Mouse (Mus musculus): Measurements from ENCODE around the gene Rufy4. TPM values are rescaled to one million over a fixed set of nuclear protein-coding genes. Genes with fewer than 3 reads are reported as not detected.
"Not testable (repeated sequence)": the region's sequence is repeated elsewhere in the genome, so short reads cannot be mapped to it uniquely, and the experiment has no call there.

The Rufy4 gene
- polyA plus RNA-seq, 1 experiment from 2014 or later, result 0.34 TPM

- Histone ChIP-seq H3K36me3 (ENCODE audit: control insufficient read depth, insufficient read depth, low read length) (no peaks in the 10 kb centered on the region), H3K27ac (ENCODE audit: low read depth, low read length) (no peak overlapping the region), H3K9me3 (ENCODE audit: control insufficient read depth, low read length) (no peaks in the 10 kb centered on the region), H3K4me1 (replicated peaks; ENCODE audit: control insufficient read depth, insufficient read depth, low read length) (peaks cover 12% of the 10 kb centered on the region), H3K9ac (ENCODE audit: low read depth, low read length) (no peak overlapping the region), H3K4me3 (ENCODE audit: low read depth, low read length) (no peak overlapping the region), H3K27me3 (replicated peaks; ENCODE audit: control insufficient read depth, insufficient read depth, low read length) (no peaks in the 10 kb centered on the region), H3K4me2 (no peak overlapping the region)
- ATAC-seq (replicated peaks; ENCODE audit: low FRiP score), result no peak
- no peak for DNase-seq (ENCODE audit: low spot score)
- 70% methylated on average over 3 of the region's 3 CpGs for WGBS
Observed at GRCm38 (mm10) chr1:74150101-74150500, 24.8 kb downstream of the Rufy4 start.

- Histone ChIP-seq H3K4me1 (replicated peaks; ENCODE audit: control insufficient read depth, insufficient read depth, low read length) (peaks cover 14% of the 10 kb centered on the region), H3K4me2 (no peak overlapping the region), H3K27me3 (replicated peaks; ENCODE audit: control insufficient read depth, insufficient read depth, low read length) (no peaks in the 10 kb centered on the region), H3K27ac (ENCODE audit: low read depth, low read length) (no peak overlapping the region), H3K4me3 (ENCODE audit: low read depth, low read length) (no peak overlapping the region), H3K9ac (ENCODE audit: low read depth, low read length) (no peak overlapping the region), H3K9me3 (ENCODE audit: control insufficient read depth, low read length) (no peaks in the 10 kb centered on the region), H3K36me3 (ENCODE audit: control insufficient read depth, insufficient read depth, low read length) (no peaks in the 10 kb centered on the region)
- DNase-seq (ENCODE audit: low spot score) (peak; percentile 32), ATAC-seq (replicated peaks; ENCODE audit: low FRiP score) (no peak)
- WGBS, result 31% methylated on average over 3 of the region's 3 CpGs
Observed at GRCm38 (mm10) chr1:74151091-74151490, 25.8 kb downstream of the Rufy4 start.

GRCm38 (mm10) chr1:74153461-74154184, 28.3 kb downstream of the Rufy4 start, which contains the start of gene Cxcr2:
Gene Cxcr2, plus strand, starts transcription at chr1:74153989.
- no peaks in the 10 kb centered on the region for H3K27me3 ChIP-seq (replicated peaks; ENCODE audit: control insufficient read depth, insufficient read depth, low read length)
- DNase-seq (ENCODE audit: low spot score), result peak; percentile 30
- H3K9me3 ChIP-seq (ENCODE audit: control insufficient read depth, low read length), result no peaks in the 10 kb centered on the region
- H3K4me1 ChIP-seq (replicated peaks; ENCODE audit: control insufficient read depth, insufficient read depth, low read length), result peaks cover 3% of the 10 kb centered on the region; the same call in 1 of the 2 replicates
- whole genome bisulfite sequencing, result 41% methylated on average over 8 of the region's 8 CpGs
- H3K27ac ChIP-seq (ENCODE audit: low read depth, low read length), result no peak within 1 kb of the TSS
- H3K9ac ChIP-seq (ENCODE audit: low read depth, low read length), result no peak within 1 kb of the TSS
- no peaks in the 10 kb centered on the region for H3K36me3 ChIP-seq (ENCODE audit: control insufficient read depth, insufficient read depth, low read length)
- no peak within 1 kb of the TSS for H3K4me3 ChIP-seq (ENCODE audit: low read depth, low read length)
- no peak for ATAC-seq (replicated peaks; ENCODE audit: low FRiP score)
- H3K4me2 ChIP-seq, result no peak within 1 kb of the TSS

GRCm38 (mm10) chr1:74155435-74156012, 30.2 kb downstream of the Rufy4 start:
- no peaks in the 10 kb centered on the region for H3K36me3 ChIP-seq (ENCODE audit: control insufficient read depth, insufficient read depth, low read length)
- H3K27me3 ChIP-seq (replicated peaks; ENCODE audit: control insufficient read depth, insufficient read depth, low read length), result no peaks in the 10 kb centered on the region
- no peak overlapping the region for H3K9ac ChIP-seq (ENCODE audit: low read depth, low read length)
- 51% methylated on average over 6 of the region's 6 CpGs for WGBS
- H3K9me3 ChIP-seq (ENCODE audit: control insufficient read depth, low read length), result no peaks in the 10 kb centered on the region
- H3K4me3 ChIP-seq (ENCODE audit: low read depth, low read length), result no peak overlapping the region
- peaks cover 3% of the 10 kb centered on the region; the same call in 1 of the 2 replicates for H3K4me1 ChIP-seq (replicated peaks; ENCODE audit: control insufficient read depth, insufficient read depth, low read length)
- H3K4me2 ChIP-seq, result no peak overlapping the region
- no peak for ATAC-seq (replicated peaks; ENCODE audit: low FRiP score)
- no peak overlapping the region for H3K27ac ChIP-seq (ENCODE audit: low read depth, low read length)
- no peak for DNase-seq (ENCODE audit: low spot score)

GRCm38 (mm10) chr1:74156381-74156910, 31.1 kb downstream of the Rufy4 start:
- no peaks in the 10 kb centered on the region for H3K36me3 ChIP-seq (ENCODE audit: control insufficient read depth, insufficient read depth, low read length)
- WGBS, result 51% methylated on average over 14 of the region's 14 CpGs
- no peaks in the 10 kb centered on the region for H3K27me3 ChIP-seq (replicated peaks; ENCODE audit: control insufficient read depth, insufficient read depth, low read length)
- H3K4me1 ChIP-seq (replicated peaks; ENCODE audit: control insufficient read depth, insufficient read depth, low read length), result peaks cover 3% of the 10 kb centered on the region; the same call in 1 of the 2 replicates
- no peak for DNase-seq (ENCODE audit: low spot score)
- no peak overlapping the region for H3K4me2 ChIP-seq
- H3K27ac ChIP-seq (ENCODE audit: low read depth, low read length), result no peak overlapping the region
- H3K9ac ChIP-seq (ENCODE audit: low read depth, low read length), result no peak overlapping the region
- no peak overlapping the region for H3K4me3 ChIP-seq (ENCODE audit: low read depth, low read length)
- no peaks in the 10 kb centered on the region for H3K9me3 ChIP-seq (ENCODE audit: control insufficient read depth, low read length)
- no peak for ATAC-seq (replicated peaks; ENCODE audit: low FRiP score)

- H3K4me3 ChIP-seq (ENCODE audit: low read depth, low read length); H3K27ac ChIP-seq (ENCODE audit: low read depth, low read length); H3K4me1 ChIP-seq (replicated peaks; ENCODE audit: control insufficient read depth, insufficient read depth, low read length); ATAC-seq (replicated peaks; ENCODE audit: low FRiP score); H3K9ac ChIP-seq (ENCODE audit: low read depth, low read length); H3K27me3 ChIP-seq (replicated peaks; ENCODE audit: control insufficient read depth, insufficient read depth, low read length); H3K36me3 ChIP-seq (ENCODE audit: control insufficient read depth, insufficient read depth, low read length); DNase-seq (ENCODE audit: low spot score); H3K4me2 ChIP-seq; H3K9me3 ChIP-seq (ENCODE audit: control insufficient read depth, low read length): not testable (repeated sequence)
- WGBS, result 61% methylated on average over 4 of the region's 5 CpGs
Observed at GRCm38 (mm10) chr1:74159613-74160012, 34.3 kb downstream of the Rufy4 start.

GRCm38 (mm10) chr1:74160036-74160435, 34.7 kb downstream of the Rufy4 start:
- Histone ChIP-seq H3K27me3 (replicated peaks; ENCODE audit: control insufficient read depth, insufficient read depth, low read length) (no peaks in the 10 kb centered on the region), H3K36me3 (ENCODE audit: control insufficient read depth, insufficient read depth, low read length) (no peaks in the 10 kb centered on the region), H3K4me1 (replicated peaks; ENCODE audit: control insufficient read depth, insufficient read depth, low read length) (peaks cover 3% of the 10 kb centered on the region; the same call in 1 of the 2 replicates), H3K4me3 (ENCODE audit: low read depth, low read length) (no peak overlapping the region), H3K4me2 (no peak overlapping the region), H3K27ac (ENCODE audit: low read depth, low read length) (no peak overlapping the region), H3K9me3 (ENCODE audit: control insufficient read depth, low read length) (no peaks in the 10 kb centered on the region), H3K9ac (ENCODE audit: low read depth, low read length) (no peak overlapping the region)
- WGBS, result 56% methylated on average over 2 of the region's 2 CpGs
- no peak for DNase-seq (ENCODE audit: low spot score)
- ATAC-seq (replicated peaks; ENCODE audit: low FRiP score), result no peak

- 78% methylated on average over 5 of the region's 5 CpGs for WGBS
- Histone ChIP-seq H3K36me3 (ENCODE audit: control insufficient read depth, insufficient read depth, low read length) (no peaks in the 10 kb centered on the region), H3K9me3 (ENCODE audit: control insufficient read depth, low read length) (no peaks in the 10 kb centered on the region), H3K9ac (ENCODE audit: low read depth, low read length) (no peak overlapping the region), H3K27me3 (replicated peaks; ENCODE audit: control insufficient read depth, insufficient read depth, low read length) (no peaks in the 10 kb centered on the region), H3K4me2 (no peak overlapping the region), H3K4me3 (ENCODE audit: low read depth, low read length) (no peak overlapping the region), H3K4me1 (replicated peaks; ENCODE audit: control insufficient read depth, insufficient read depth, low read length) (no peaks in the 10 kb centered on the region), H3K27ac (ENCODE audit: low read depth, low read length) (no peak overlapping the region)
- DNase-seq (ENCODE audit: low spot score) (no peak), ATAC-seq (replicated peaks; ENCODE audit: low FRiP score) (no peak)
Observed at GRCm38 (mm10) chr1:74167136-74167535, 41.8 kb downstream of the Rufy4 start.
